Mouse (Mus musculus): Measurements from ENCODE around the gene Whrn.

The Whrn gene

GRCm38 (mm10) chr4:63443101-63443500 is 52.7 kb downstream of the Whrn start:
- DNase-seq = no peak

GRCm38 (mm10) chr4:63441616-63442015 is 54.2 kb downstream of the Whrn start:
- no peak for DNase-seq

- no peak for DNase-seq
Measured at GRCm38 (mm10) chr4:63440262-63440661, 55.5 kb downstream of the Whrn start.

- DNase-seq = no peak
Measured at GRCm38 (mm10) chr4:63437968-63438367, 57.8 kb downstream of the Whrn start.

GRCm38 (mm10) chr4:63437119-63437815 is 58.5 kb downstream of the Whrn start:
- no peak for DNase-seq

- no peak for DNase-seq
Measured at GRCm38 (mm10) chr4:63435402-63435801, 60.4 kb downstream of the Whrn start.

GRCm38 (mm10) chr4:63431098-63431497 is 64.7 kb downstream of the Whrn start:
- DNase-seq = no peak

GRCm38 (mm10) chr4:63430357-63430756 is 65.4 kb downstream of the Whrn start:
- no peak for DNase-seq

GRCm38 (mm10) chr4:63426308-63426707 is 69.5 kb downstream of the Whrn start:
- DNase-seq = no peak

GRCm38 (mm10) chr4:63423811-63424210 is 72.0 kb downstream of the Whrn start:
- DNase-seq = no peak

- no peak for DNase-seq
Measured at GRCm38 (mm10) chr4:63423231-63423630, 72.6 kb downstream of the Whrn start.

- no peak for DNase-seq
Measured at GRCm38 (mm10) chr4:63420143-63420920, 75.5 kb downstream of the Whrn start.

- no peak for DNase-seq
Measured at GRCm38 (mm10) chr4:63418270-63418669, 77.5 kb downstream of the Whrn start.

- peak; percentile 76 for DNase-seq
Measured at GRCm38 (mm10) chr4:63417318-63417957, 78.4 kb downstream of the Whrn start.

- no peak for DNase-seq
Measured at GRCm38 (mm10) chr4:63414951-63415350, 80.8 kb downstream of the Whrn start.

GRCm38 (mm10) chr4:63411222-63411621 is 84.6 kb downstream of the Whrn start:
- DNase-seq = no peak

- peak; percentile 90 for DNase-seq
Measured at GRCm38 (mm10) chr4:63410583-63410934, 85.2 kb downstream of the Whrn start.

GRCm38 (mm10) chr4:63409908-63410582 is 85.7 kb downstream of the Whrn start:
- no peak for DNase-seq

GRCm38 (mm10) chr4:63409317-63409907 is 86.4 kb downstream of the Whrn start:
- no peak for DNase-seq

- DNase-seq = peak; percentile 62
Measured at GRCm38 (mm10) chr4:63408649-63409048, 87.1 kb downstream of the Whrn start.

GRCm38 (mm10) chr4:63408247-63408646 is 87.5 kb downstream of the Whrn start:
- DNase-seq = no peak

GRCm38 (mm10) chr4:63405683-63406082 is 90.1 kb downstream of the Whrn start:
- no peak for DNase-seq

- DNase-seq = no peak
Measured at GRCm38 (mm10) chr4:63405051-63405450, 90.7 kb downstream of the Whrn start.
